ENCODE assay signal across 8 mouse cellular contexts in genomic region chr7:66841165-66841564, GRCm38 (mm10). TPM values are rescaled to one million over a fixed set of nuclear protein-coding genes. Genes with fewer than 3 reads are reported as not detected.
DNase-seq lines count a peak whose midpoint lies in the region; ATAC-seq lines count a peak whose summit lies in the region.

No protein-coding gene starts in this region.

- H3K27ac ChIP-seq in hindbrain, embryonic 10.5 days = no peak overlapping the region
- no peak overlapping the region for H3K27ac ChIP-seq in hindbrain, embryonic 11.5 days (ENCODE audit: low read depth, low read length)
- H3K27ac ChIP-seq in forebrain, embryonic 12.5 days = no peak overlapping the region
- no peak overlapping the region for H3K27ac ChIP-seq in limb, embryonic 12.5 days
- no peak overlapping the region for H3K27ac ChIP-seq in liver, embryonic 12.5 days

- no peaks in the 10 kb centered on the region for H3K9me3 ChIP-seq in hindbrain, embryonic 10.5 days
- no peaks in the 10 kb centered on the region for H3K9me3 ChIP-seq in hindbrain, embryonic 11.5 days (ENCODE audit: control insufficient read depth, low read length)
- H3K9me3 ChIP-seq in forebrain, embryonic 12.5 days = no peaks in the 10 kb centered on the region
- H3K9me3 ChIP-seq in limb, embryonic 12.5 days = no peaks in the 10 kb centered on the region
- no peaks in the 10 kb centered on the region for H3K9me3 ChIP-seq in liver, embryonic 12.5 days (replicated peaks)

- WGBS in hindbrain, embryonic 10.5 days = 81% methylated on average over 7 of the region's 7 CpGs
- 81% methylated on average over 7 of the region's 7 CpGs for WGBS in hindbrain, embryonic 11.5 days
- WGBS in forebrain, embryonic 12.5 days = 76% methylated on average over 7 of the region's 7 CpGs
- WGBS in limb, embryonic 12.5 days = 69% methylated on average over 7 of the region's 7 CpGs
- WGBS in liver, embryonic 12.5 days (ENCODE audit: insufficient replicate concordance) = 66% methylated on average over 7 of the region's 7 CpGs

- peaks cover 22% of the 10 kb centered on the region for H3K4me1 ChIP-seq in hindbrain, embryonic 10.5 days (replicated peaks)
- H3K4me1 ChIP-seq in hindbrain, embryonic 11.5 days (replicated peaks; ENCODE audit: control insufficient read depth, insufficient read depth, low read length) = peaks cover 4% of the 10 kb centered on the region; the same call in 1 of the 2 replicates
- H3K4me1 ChIP-seq in forebrain, embryonic 12.5 days = peaks cover 12% of the 10 kb centered on the region; the same call in 1 of the 2 replicates
- H3K4me1 ChIP-seq in limb, embryonic 12.5 days (replicated peaks) = peaks cover 30% of the 10 kb centered on the region
- peaks cover 10% of the 10 kb centered on the region; the same call in 1 of the 2 replicates for H3K4me1 ChIP-seq in liver, embryonic 12.5 days

- H3K4me3 ChIP-seq in hindbrain, embryonic 10.5 days = peak overlapping the region; percentile 81; the same call in 1 of the 2 replicates
- no peak overlapping the region for H3K4me3 ChIP-seq in hindbrain, embryonic 11.5 days (ENCODE audit: low read depth, low read length)
- no peak overlapping the region for H3K4me3 ChIP-seq in forebrain, embryonic 12.5 days (replicated peaks)
- peak overlapping the region; percentile 64 for H3K4me3 ChIP-seq in limb, embryonic 12.5 days (replicated peaks)
- no peak overlapping the region for H3K4me3 ChIP-seq in liver, embryonic 12.5 days

- no peak overlapping the region for H3K4me2 ChIP-seq in hindbrain, embryonic 11.5 days (replicated peaks; ENCODE audit: low read depth, low read length)
- H3K4me2 ChIP-seq in forebrain, embryonic 12.5 days = peak overlapping the region; percentile 100; the same call in 1 of the 2 replicates
- H3K4me2 ChIP-seq in limb, embryonic 12.5 days = peak overlapping the region; percentile 89
- H3K4me2 ChIP-seq in liver, embryonic 12.5 days = no peak overlapping the region

- no peak overlapping the region for H3K9ac ChIP-seq in hindbrain, embryonic 11.5 days (ENCODE audit: low read depth, low read length)
- no peak overlapping the region for H3K9ac ChIP-seq in forebrain, embryonic 12.5 days
- no peak overlapping the region for H3K9ac ChIP-seq in limb, embryonic 12.5 days (replicated peaks)
- H3K9ac ChIP-seq in liver, embryonic 12.5 days = no peak overlapping the region

- H3K27me3 ChIP-seq in hindbrain, embryonic 10.5 days (ENCODE audit: insufficient read depth, poor library complexity, severe bottlenecking) = peaks cover 47% of the 10 kb centered on the region
- H3K27me3 ChIP-seq in hindbrain, embryonic 11.5 days (ENCODE audit: control insufficient read depth, insufficient read depth, low read length) = 0 out of 2 replicates have a peak, but pooled peaks cover 6% of the 10 kb centered on the region
- peaks cover 44% of the 10 kb centered on the region for H3K27me3 ChIP-seq in forebrain, embryonic 12.5 days
- H3K27me3 ChIP-seq in limb, embryonic 12.5 days = peaks cover 13% of the 10 kb centered on the region
- peaks cover 58% of the 10 kb centered on the region for H3K27me3 ChIP-seq in liver, embryonic 12.5 days (replicated peaks)

- no peaks in the 10 kb centered on the region for H3K36me3 ChIP-seq in hindbrain, embryonic 10.5 days
- H3K36me3 ChIP-seq in hindbrain, embryonic 11.5 days (ENCODE audit: control insufficient read depth, insufficient read depth, low read length) = no peaks in the 10 kb centered on the region
- H3K36me3 ChIP-seq in forebrain, embryonic 12.5 days (replicated peaks) = no peaks in the 10 kb centered on the region
- no peaks in the 10 kb centered on the region for H3K36me3 ChIP-seq in limb, embryonic 12.5 days
- H3K36me3 ChIP-seq in liver, embryonic 12.5 days = no peaks in the 10 kb centered on the region

- DNase-seq in hindbrain, embryonic 10.5 days (ENCODE audit: low spot score) = no peak
- no peak for DNase-seq in hindbrain, embryonic 11.5 days (ENCODE audit: low spot score)
- DNase-seq in cerebellum, adult 9-10 months = peak; percentile 17
- DNase-seq in urinary bladder, postnatal 36 days (ENCODE audit: low spot score in 2 of 2) = no peak
- DNase-seq in heart, postnatal 4 days = no peak

- ATAC-seq in hindbrain, embryonic 11.5 days (ENCODE audit: low FRiP score) = no peak
- no peak for ATAC-seq in forebrain, embryonic 12.5 days (ENCODE audit: low FRiP score)
- no peak for ATAC-seq in limb, embryonic 12.5 days (ENCODE audit: insufficient number of reproducible peaks, insufficient read depth, low FRiP score, low TSS enrichment, low read depth)
- no peak for ATAC-seq in liver, embryonic 12.5 days

RNA-seq across cellular contexts. Expression of gene Adamts17, which starts 1.6 kb away (rescaled TPM):
- polyA plus RNA-seq in hindbrain, embryonic 10.5 days (2016; fragmentation: Nextera tagmentation; extraction: Ambion mirVana) = 1.8 and 2.0 TPM in 2 replicates
- 1.5 and 1.9 TPM in 2 replicates for polyA plus RNA-seq in hindbrain, embryonic 11.5 days (2014; fragmentation: Nextera tagmentation; extraction: Ambion mirVana)
- polyA plus RNA-seq in forebrain, embryonic 12.5 days (2016; fragmentation: Nextera tagmentation; extraction: Ambion mirVana) = 1.6 and 2.1 TPM in 2 replicates
- polyA plus RNA-seq in limb, embryonic 12.5 days (2016; fragmentation: Nextera tagmentation; extraction: Ambion mirVana) = 11.6 and 12.9 TPM in 2 replicates
- polyA plus RNA-seq in liver, embryonic 12.5 days (2016; fragmentation: Nextera tagmentation; extraction: Ambion mirVana) = 0.73 and 1.0 TPM in 2 replicates
- 10 to 100 TPM; 14.4 to 18.2 TPM for total RNA-seq in heart, postnatal 4 days (2021)

Comparison
In these comparisons a context has a peak if more than half of its experiments do, and no peak if none do; other contexts are left out.
1. H3K4me3 ChIP-seq: peak in hindbrain, embryonic 10.5 days (single experiment) and limb, embryonic 12.5 days (single experiment); none in hindbrain, embryonic 11.5 days (single experiment), forebrain, embryonic 12.5 days (single experiment) and liver, embryonic 12.5 days (single experiment).
2. H3K4me2 ChIP-seq: peak in forebrain, embryonic 12.5 days (single experiment) and limb, embryonic 12.5 days (single experiment); none in hindbrain, embryonic 11.5 days (single experiment) and liver, embryonic 12.5 days (single experiment).